Mouse (Mus musculus) olfactory bulb, adult 2 months (tissue): ENCODE data around the gene Mycn. TPM values are rescaled to one million over a fixed set of nuclear protein-coding genes. Genes with fewer than 3 reads are reported as not detected.

Experiments used
- H3K27ac ChIP-seq: fragments of 200-500 bp; 2 replicates; pipeline ENCODE4 v1.5.1; 2012; ENCODE audit warnings: low read depth, low read length; ENCODE audit not compliant: insufficient read depth
- H3K4me1 ChIP-seq: fragments of 200-500 bp; 2 replicates; pipeline ENCODE4 v1.6.1; 2012; ENCODE audit warnings: low read length; ENCODE audit not compliant: control insufficient read depth, insufficient read depth
- H3K4me3 ChIP-seq: fragments of 200-500 bp; 2 replicates; pipeline ENCODE4 v1.5.1; 2012; ENCODE audit warnings: mild to moderate bottlenecking, low read depth, low read length, moderate library complexity; ENCODE audit not compliant: insufficient read depth
- CTCF ChIP-seq: fragments of 200-500 bp; IDR thresholded peaks from 2 replicates; pipeline ENCODE4 v1.5.1; 2012; ENCODE audit warnings: low read depth, mild to moderate bottlenecking, low read length, moderate library complexity; ENCODE audit not compliant: insufficient read depth
- POLR2A ChIP-seq: fragments of 200-500 bp; IDR thresholded peaks from 2 replicates; pipeline ENCODE4 v1.6.1; 2012; ENCODE audit warnings: mild to moderate bottlenecking, low read depth, low read length, moderate library complexity; ENCODE audit not compliant: insufficient read depth
- WGBS: fragments of 180-500 bp; shearing (Covaris S2); methylation state at CpG from one replicate; pipeline ENCODE4 v1.1.7; 2018; 5-methylcytosine and 5-hydroxymethylcytosine counted together
- polyA plus RNA-seq: library from polyadenylated mRNA; stranded (reverse); fragments of >200 nt; gene quantifications from 2 replicates; pipeline ENCODE4 v1.2.4, GENCODE M21; 2012; ENCODE audit warnings: low replicate concordance; ENCODE audit not compliant: missing spikeins, insufficient read depth, insufficient read length

Mycn gene
- polyA plus RNA-seq = not detected in 2 replicates

GRCm38 (mm10) chr12:12941661-12942363, at the start of gene Mycn:
Gene Mycn, minus strand, starts transcription at chr12:12941914.
- Histone ChIP-seq H3K4me1 (peaks cover 19% of the 10 kb centered on the region), H3K4me3 (peak within 1 kb of the TSS; percentile 88), H3K27ac (peak within 1 kb of the TSS; percentile 93)
- peak; percentile 29; the same call in 1 of the 2 replicates for TF ChIP-seq POLR2A
- TF ChIP-seq CTCF = no peak
- under 1% methylated on average over 38 of the region's 38 CpGs for WGBS

- Histone ChIP-seq H3K4me3 (no peak overlapping the region), H3K27ac (no peak overlapping the region), H3K4me1 (no peaks in the 10 kb centered on the region)
- WGBS = 87% methylated on average over 8 of the region's 8 CpGs
- no peak for TF ChIP-seq POLR2A
- TF ChIP-seq CTCF = no peak
Measured at GRCm38 (mm10) chr12:12987376-12987775, 45.7 kb upstream of the Mycn start.

GRCm38 (mm10) chr12:12986612-12987206, 45.0 kb upstream of the Mycn start:
- Histone ChIP-seq H3K4me1 (no peaks in the 10 kb centered on the region), H3K27ac (no peak overlapping the region), H3K4me3 (no peak overlapping the region)
- WGBS = 92% methylated on average over 20 of the region's 20 CpGs
- TF ChIP-seq POLR2A = no peak
- TF ChIP-seq CTCF = no peak

- Histone ChIP-seq H3K4me3 (no peak overlapping the region), H3K4me1 (no peaks in the 10 kb centered on the region), H3K27ac (no peak overlapping the region)
- WGBS = 85% methylated on average over 1 of the region's 1 CpGs
- no peak for TF ChIP-seq POLR2A
- TF ChIP-seq CTCF = no peak
Measured at GRCm38 (mm10) chr12:12983032-12983431, 41.3 kb upstream of the Mycn start.

- H3K27ac ChIP-seq = no peak overlapping the region
- no peak for TF ChIP-seq POLR2A
- TF ChIP-seq CTCF = no peak
- no peak overlapping the region for H3K4me3 ChIP-seq
- H3K4me1 ChIP-seq = no peaks in the 10 kb centered on the region
- 80% methylated on average over 1 of the region's 1 CpGs for WGBS
Measured at GRCm38 (mm10) chr12:12975397-12975796, 33.7 kb upstream of the Mycn start.

GRCm38 (mm10) chr12:12972756-12973435, 31.2 kb upstream of the Mycn start:
- Histone ChIP-seq H3K4me3 (no peak overlapping the region), H3K4me1 (no peaks in the 10 kb centered on the region), H3K27ac (no peak overlapping the region)
- WGBS = 55% methylated on average over 8 of the region's 8 CpGs
- TF ChIP-seq POLR2A (no peak), CTCF (no peak)

GRCm38 (mm10) chr12:12967946-12968345, 26.2 kb upstream of the Mycn start:
- no peaks in the 10 kb centered on the region for H3K4me1 ChIP-seq
- no peak overlapping the region for H3K4me3 ChIP-seq
- H3K27ac ChIP-seq = no peak overlapping the region
- TF ChIP-seq CTCF = no peak
- TF ChIP-seq POLR2A = no peak
- 69% methylated on average over 2 of the region's 2 CpGs for WGBS

GRCm38 (mm10) chr12:12964856-12965255, 23.1 kb upstream of the Mycn start:
- TF ChIP-seq CTCF = no peak
- H3K4me1 ChIP-seq = no peaks in the 10 kb centered on the region
- 94% methylated on average over 3 of the region's 3 CpGs for WGBS
- H3K27ac ChIP-seq = no peak overlapping the region
- H3K4me3 ChIP-seq = no peak overlapping the region

- H3K4me3 ChIP-seq = no peak overlapping the region
- TF ChIP-seq CTCF = no peak
- TF ChIP-seq POLR2A = no peak
- no peaks in the 10 kb centered on the region; the same call in 1 of the 2 replicates for H3K4me1 ChIP-seq
- WGBS = 72% methylated on average over 4 of the region's 4 CpGs
- H3K27ac ChIP-seq = no peak overlapping the region
Measured at GRCm38 (mm10) chr12:12947606-12948005, 5.9 kb upstream of the Mycn start.
